Mouse (Mus musculus) forebrain, postnatal 0 days (tissue): ENCODE results near the gene Acsl5. TPM values are rescaled to one million over a fixed set of nuclear protein-coding genes. Genes with fewer than 3 reads are reported as not detected.

Experiments used
- ATAC-seq: fragments of 200-750 bp; cut with Nextera tagmentation; 2 replicates; pipeline ENCODE4 v1.8.0; 2017; ENCODE audit warnings: mild to moderate bottlenecking, moderate library complexity
- DNase-seq: peaks from one replicate; pipeline ENCODE4 v3.0.0-alpha.2; 2015
- H3K27ac ChIP-seq: fragments of 300-500 bp; sonication (generic); 2 replicates; pipeline ENCODE4 v1.5.1; 2014; ENCODE audit warnings: low read depth, mild to moderate bottlenecking, antibody characterized with exemption, low read length, moderate library complexity, mixed read lengths
- H3K27me3 ChIP-seq: fragments of 300-500 bp; sonication (generic); 2 replicates; pipeline ENCODE4 v1.6.1; 2014; ENCODE audit warnings: mild to moderate bottlenecking, low read length, mixed read lengths; ENCODE audit not compliant: insufficient read depth
- H3K36me3 ChIP-seq: fragments of 300-500 bp; sonication (generic); 2 replicates; pipeline ENCODE4 v1.6.1; 2014; ENCODE audit warnings: mild to moderate bottlenecking, moderate library complexity; ENCODE audit not compliant: insufficient read depth
- H3K4me1 ChIP-seq: fragments of 300-500 bp; sonication (generic); 2 replicates; pipeline ENCODE4 v1.6.1; 2014; ENCODE audit warnings: antibody characterized with exemption; ENCODE audit not compliant: insufficient read depth
- H3K4me2 ChIP-seq: fragments of 300-500 bp; sonication (generic); 2 replicates; pipeline ENCODE4 v1.6.1; 2014; ENCODE audit warnings: low read depth, mild to moderate bottlenecking, moderate library complexity
- H3K4me3 ChIP-seq: fragments of 300-500 bp; sonication (generic); 2 replicates; pipeline ENCODE4 v1.5.1; 2014; ENCODE audit warnings: low read depth, low read length, mixed read lengths
- H3K9ac ChIP-seq: fragments of 300-500 bp; sonication (generic); 2 replicates; pipeline ENCODE4 v1.6.1; 2014; ENCODE audit warnings: mild to moderate bottlenecking
- H3K9me3 ChIP-seq: fragments of 300-500 bp; sonication (generic); 2 replicates; pipeline ENCODE4 v1.6.1; 2016; ENCODE audit warnings: low read length
- CTCF ChIP-seq: sonication (generic); IDR thresholded peaks from 2 replicates; pipeline ENCODE4 v1.5.1; 2016; ENCODE audit warnings: antibody characterized with exemption, control low read depth, low read depth
- WGBS: fragments of 180-500 bp; shearing (Covaris S2); extraction: QIAGEN DNeasy Blood & Tissue Kit; methylation state at CpG from one replicate; pipeline ENCODE4 v1.1.7; 2014; 5-methylcytosine and 5-hydroxymethylcytosine counted together
- polyA plus RNA-seq: library from polyadenylated mRNA; unstranded; fragments of >200 nt; fragmentation: Nextera tagmentation; extraction: Ambion mirVana; gene quantifications from 2 replicates; pipeline ENCODE4 v1.2.1, GENCODE M21; 2015
- total RNA-seq: library from RNA; depleted of rRNA; stranded (reverse); fragments of >200 nt; gene quantifications from 2 replicates; pipeline ENCODE4 v1.2.3, GENCODE M21; 2014

The Acsl5 gene
- total and polyA plus RNA-seq, 2 experiments from 2014 or later = 15.9 to 16.6 TPM

GRCm38 (mm10) chr19:55284093-55284492, 32.4 kb downstream of the Acsl5 start:
- H3K36me3 ChIP-seq = no peaks in the 10 kb centered on the region
- H3K4me1 ChIP-seq = no peaks in the 10 kb centered on the region
- no peaks in the 10 kb centered on the region for H3K27me3 ChIP-seq
- H3K9ac ChIP-seq = no peak overlapping the region
- no peak overlapping the region for H3K4me2 ChIP-seq
- H3K4me3 ChIP-seq = no peak overlapping the region
- ATAC-seq (no peak), DNase-seq (no peak)
- 91% methylated on average over 4 of the region's 4 CpGs for WGBS
- TF ChIP-seq CTCF = no peak
- no peak overlapping the region for H3K27ac ChIP-seq
- no peaks in the 10 kb centered on the region for H3K9me3 ChIP-seq

GRCm38 (mm10) chr19:55286034-55286433, 34.3 kb downstream of the Acsl5 start:
- Histone ChIP-seq H3K9ac (no peak overlapping the region), H3K27me3 (no peaks in the 10 kb centered on the region)
- WGBS = 86% methylated on average over 4 of the region's 4 CpGs

GRCm38 (mm10) chr19:55288974-55289373, 37.2 kb downstream of the Acsl5 start:
- H3K4me3 ChIP-seq = no peak overlapping the region

More at GRCm38 (mm10) chr19:55286034-55286433, 34.3 kb downstream of the Acsl5 start:
- Histone ChIP-seq H3K4me2 (no peak overlapping the region), H3K4me3 (no peak overlapping the region), H3K36me3 (no peaks in the 10 kb centered on the region), H3K9me3 (no peaks in the 10 kb centered on the region), H3K27ac (no peak overlapping the region), H3K4me1 (no peaks in the 10 kb centered on the region)
- TF ChIP-seq CTCF = no peak
- no peak for ATAC-seq
- no peak for DNase-seq

GRCm38 (mm10) chr19:55290621-55291270, 39.0 kb downstream of the Acsl5 start:
- no peak for TF ChIP-seq CTCF
- DNase-seq = no peak
- H3K36me3 ChIP-seq = peaks cover 11% of the 10 kb centered on the region
- no peak for ATAC-seq
- H3K9ac ChIP-seq = no peak overlapping the region
- H3K4me3 ChIP-seq = no peak overlapping the region
- H3K27ac ChIP-seq = no peak overlapping the region
- no peaks in the 10 kb centered on the region for H3K4me1 ChIP-seq
- H3K9me3 ChIP-seq = no peaks in the 10 kb centered on the region
- H3K27me3 ChIP-seq = no peaks in the 10 kb centered on the region
- 90% methylated on average over 2 of the region's 2 CpGs for WGBS
- no peak overlapping the region for H3K4me2 ChIP-seq

More at GRCm38 (mm10) chr19:55288974-55289373, 37.2 kb downstream of the Acsl5 start:
- H3K27me3 ChIP-seq = no peaks in the 10 kb centered on the region
- no peak overlapping the region for H3K27ac ChIP-seq
- no peak overlapping the region for H3K9ac ChIP-seq
- no peaks in the 10 kb centered on the region for H3K9me3 ChIP-seq
- DNase-seq (no peak), ATAC-seq (no peak)
- H3K4me2 ChIP-seq = no peak overlapping the region
- no peak for TF ChIP-seq CTCF
- no peaks in the 10 kb centered on the region for H3K36me3 ChIP-seq
- H3K4me1 ChIP-seq = no peaks in the 10 kb centered on the region

GRCm38 (mm10) chr19:55292210-55292850, 40.6 kb downstream of the Acsl5 start:
- no peak for DNase-seq
- Histone ChIP-seq H3K9ac (no peak overlapping the region), H3K4me3 (no peak overlapping the region), H3K4me1 (no peaks in the 10 kb centered on the region), H3K27me3 (no peaks in the 10 kb centered on the region), H3K4me2 (no peak overlapping the region), H3K9me3 (no peaks in the 10 kb centered on the region), H3K36me3 (peaks cover 19% of the 10 kb centered on the region), H3K27ac (no peak overlapping the region)
- TF ChIP-seq CTCF = no peak
- no peak for ATAC-seq
- 84% methylated on average over 2 of the region's 2 CpGs for WGBS

- Histone ChIP-seq H3K9me3 (no peaks in the 10 kb centered on the region), H3K4me3 (no peak overlapping the region), H3K4me1 (no peaks in the 10 kb centered on the region), H3K36me3 (peaks cover 25% of the 10 kb centered on the region), H3K27me3 (no peaks in the 10 kb centered on the region), H3K27ac (no peak overlapping the region), H3K4me2 (no peak overlapping the region), H3K9ac (no peak overlapping the region)
- DNase-seq = no peak
- no peak for TF ChIP-seq CTCF
- ATAC-seq = no peak
- WGBS = 14% methylated on average over 4 of the region's 4 CpGs
These were observed 41.4 kb downstream of the Acsl5 start for GRCm38 (mm10) chr19:55293175-55293574.

- no peaks in the 10 kb centered on the region for H3K9me3 ChIP-seq
These were observed 43.3 kb downstream of the Acsl5 start for GRCm38 (mm10) chr19:55295075-55295474.

More at GRCm38 (mm10) chr19:55295075-55295474, 43.3 kb downstream of the Acsl5 start:
- Histone ChIP-seq H3K36me3 (peaks cover 32% of the 10 kb centered on the region), H3K4me2 (no peak overlapping the region), H3K9ac (no peak overlapping the region), H3K4me3 (no peak overlapping the region), H3K27me3 (no peaks in the 10 kb centered on the region), H3K27ac (no peak overlapping the region), H3K4me1 (no peaks in the 10 kb centered on the region)
- DNase-seq (no peak), ATAC-seq (no peak)
- TF ChIP-seq CTCF = no peak
- WGBS = 91% methylated on average over 9 of the region's 9 CpGs
